In the genomic region with DNA sequence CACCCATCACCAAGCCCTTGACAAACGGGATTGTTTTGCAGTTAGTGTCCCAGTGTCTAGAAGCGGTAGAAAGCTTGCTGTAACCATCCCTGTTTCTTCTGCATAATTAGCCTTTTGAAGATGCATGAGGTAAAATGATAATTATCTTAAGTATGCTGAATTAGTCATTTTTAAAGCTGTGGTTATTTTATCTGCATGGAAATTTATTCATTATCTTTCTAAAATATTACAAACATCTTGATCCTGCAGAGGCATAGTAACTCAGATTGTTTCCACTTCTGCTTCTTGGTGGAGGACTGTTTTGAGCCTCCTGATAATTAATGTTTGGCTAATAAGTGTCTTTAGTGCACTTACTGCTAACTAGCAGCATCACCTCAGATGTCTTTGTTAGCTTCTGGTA, we compare ENCODE assay signal across 14 mouse cellular contexts.
"Had no signal": no experiment of that assay in that cellular context is flagged by ENCODE, and none has a peak within 500 bp of the region (broad histone marks: within the 10 kb centered on the region; RNA-seq: fewer than 3 reads in every experiment).

No protein-coding gene starts in this region.

- H3K4me1 ChIP-seq: midbrain, embryonic 10.5 days; midbrain, embryonic 12.5 days; midbrain, embryonic 15.5 days; neural tube, embryonic 12.5 days; stomach, embryonic 15.5 days had no signal

- ATAC-seq: midbrain, embryonic 15.5 days had no signal

- H3K4me2 ChIP-seq: lung, embryonic 14.5 days; midbrain, embryonic 12.5 days; midbrain, embryonic 15.5 days; neural tube, embryonic 12.5 days; stomach, embryonic 15.5 days had no signal

- H3K9ac ChIP-seq: lung, embryonic 14.5 days; midbrain, embryonic 12.5 days; midbrain, embryonic 15.5 days; neural tube, embryonic 12.5 days; stomach, embryonic 15.5 days had no signal

- H3K9me3 ChIP-seq: midbrain, embryonic 10.5 days; midbrain, embryonic 12.5 days; midbrain, embryonic 15.5 days; neural tube, embryonic 12.5 days; stomach, embryonic 15.5 days had no signal

- H3K27me3 ChIP-seq: midbrain, embryonic 12.5 days; midbrain, embryonic 15.5 days; neural tube, embryonic 12.5 days; stomach, embryonic 15.5 days had no signal

- H3K27ac ChIP-seq: midbrain, embryonic 10.5 days; midbrain, embryonic 12.5 days; midbrain, embryonic 15.5 days; neural tube, embryonic 12.5 days; stomach, embryonic 15.5 days; stomach, postnatal 0 days had no signal

- DNase-seq: lung, adult 18-20 months; lung, embryonic 14.5 days; lung, postnatal 10 days; lung, postnatal 4 days; right cerebral cortex, postnatal 14 days; thymus, adult 2 months; thymus, postnatal 25 days; thymus, postnatal 4 days had no signal

- H3K4me3 ChIP-seq: midbrain, embryonic 10.5 days; midbrain, embryonic 12.5 days; midbrain, embryonic 15.5 days; neural tube, embryonic 12.5 days; stomach, embryonic 15.5 days had no signal
